In the genomic region with DNA sequence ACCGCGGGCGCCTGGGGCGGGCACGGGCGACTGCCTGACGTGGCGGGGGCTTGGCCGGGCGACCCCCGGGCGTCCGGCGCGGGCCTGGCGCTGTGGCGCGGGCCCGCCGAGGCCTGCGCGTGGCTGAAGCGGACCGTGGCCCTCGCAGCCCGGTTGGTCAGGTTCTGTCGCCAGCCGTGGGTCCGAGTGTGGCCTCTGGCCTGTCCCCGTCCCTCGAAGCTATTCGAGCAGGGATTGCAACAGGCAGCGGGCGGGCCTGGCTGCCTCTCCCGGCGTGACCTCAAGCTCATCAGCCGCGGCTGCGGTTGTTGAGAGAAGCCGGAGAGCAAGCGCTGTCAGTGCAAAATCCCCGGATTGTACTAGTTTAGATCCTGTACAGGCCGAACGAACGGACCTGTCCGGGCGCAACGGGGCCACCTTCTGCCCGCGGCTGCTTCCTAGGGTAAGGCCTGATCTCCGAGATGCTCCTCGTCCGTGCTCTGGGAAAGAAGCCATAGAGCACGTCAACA, we compare ENCODE assay signal across 8 mouse cellular contexts. TPM values are rescaled to one million over a fixed set of nuclear protein-coding genes. Genes with fewer than 3 reads are reported as not detected.
DNase-seq lines count a peak whose midpoint lies in the region; ATAC-seq lines count a peak whose summit lies in the region.

No protein-coding gene starts in this region.

- H3K9me3 ChIP-seq in intestine, embryonic 16.5 days (ENCODE audit: control insufficient read depth, low read length), result no peaks in the 10 kb centered on the region
- H3K9me3 ChIP-seq in limb, embryonic 11.5 days (ENCODE audit: control insufficient read depth, low read length), result no peaks in the 10 kb centered on the region
- H3K9me3 ChIP-seq in midbrain, embryonic 12.5 days, result no peaks in the 10 kb centered on the region
- no peaks in the 10 kb centered on the region for H3K9me3 ChIP-seq in stomach, embryonic 15.5 days

- H3K27me3 ChIP-seq in intestine, embryonic 16.5 days (replicated peaks; ENCODE audit: control insufficient read depth, insufficient read depth, low read length), result no peaks in the 10 kb centered on the region
- H3K27me3 ChIP-seq in limb, embryonic 11.5 days (ENCODE audit: control insufficient read depth, insufficient read depth, low read length), result no peaks in the 10 kb centered on the region
- peaks cover 19% of the 10 kb centered on the region for H3K27me3 ChIP-seq in midbrain, embryonic 12.5 days
- no peaks in the 10 kb centered on the region for H3K27me3 ChIP-seq in stomach, embryonic 15.5 days (replicated peaks)

- H3K4me3 ChIP-seq in intestine, embryonic 16.5 days (ENCODE audit: low read length), result peak overlapping the region; percentile 73
- peak overlapping the region; percentile 47 for H3K4me3 ChIP-seq in limb, embryonic 11.5 days (ENCODE audit: low read depth, low read length)
- H3K4me3 ChIP-seq in midbrain, embryonic 12.5 days, result peak overlapping the region; percentile 59
- peak overlapping the region; percentile 64 for H3K4me3 ChIP-seq in stomach, embryonic 15.5 days (replicated peaks)

- peak overlapping the region; percentile 93 for H3K9ac ChIP-seq in intestine, embryonic 16.5 days (ENCODE audit: low read depth, low read length)
- peak overlapping the region; percentile 92 for H3K9ac ChIP-seq in limb, embryonic 11.5 days (ENCODE audit: low read length)
- H3K9ac ChIP-seq in midbrain, embryonic 12.5 days (replicated peaks), result peak overlapping the region; percentile 72
- peak overlapping the region; percentile 76 for H3K9ac ChIP-seq in stomach, embryonic 15.5 days

- H3K4me1 ChIP-seq in intestine, embryonic 16.5 days (ENCODE audit: control insufficient read depth, insufficient read depth, low read length), result peaks cover 24% of the 10 kb centered on the region
- H3K4me1 ChIP-seq in limb, embryonic 11.5 days (ENCODE audit: control insufficient read depth, insufficient read depth, low read length), result peaks cover 12% of the 10 kb centered on the region
- H3K4me1 ChIP-seq in midbrain, embryonic 12.5 days, result peaks cover 29% of the 10 kb centered on the region
- H3K4me1 ChIP-seq in stomach, embryonic 15.5 days, result peaks cover 28% of the 10 kb centered on the region

- DNase-seq in 3134 (ENCODE audit: extremely low read depth, insufficient read length, low spot score) (peak; percentile 79), adipocyte (ENCODE audit: low spot score) (peak; percentile 70)
- peak; percentile 73 for DNase-seq in embryo, embryonic 11 days
- DNase-seq in heart, adult 11 months, result peak; percentile 94
- peak; percentile 63 for DNase-seq in limb, embryonic 11.5 days (ENCODE audit: low spot score)

- H3K36me3 ChIP-seq in intestine, embryonic 16.5 days (ENCODE audit: control insufficient read depth, insufficient read depth, low read length), result no peaks in the 10 kb centered on the region
- no peaks in the 10 kb centered on the region for H3K36me3 ChIP-seq in limb, embryonic 11.5 days (ENCODE audit: control insufficient read depth, insufficient read depth, low read length)
- peaks cover 8% of the 10 kb centered on the region for H3K36me3 ChIP-seq in midbrain, embryonic 12.5 days
- no peaks in the 10 kb centered on the region for H3K36me3 ChIP-seq in stomach, embryonic 15.5 days

- under 1% methylated on average over 53 of the region's 54 CpGs for WGBS in intestine, embryonic 16.5 days
- 2% methylated on average over 53 of the region's 54 CpGs for WGBS in limb, embryonic 11.5 days
- WGBS in midbrain, embryonic 12.5 days, result 3% methylated on average over 41 of the region's 54 CpGs
- 1% methylated on average over 49 of the region's 54 CpGs for WGBS in stomach, embryonic 15.5 days

- ATAC-seq in intestine, embryonic 16.5 days, result peak; percentile 32
- peak; percentile 69 for ATAC-seq in limb, embryonic 11.5 days (ENCODE audit: insufficient number of reproducible peaks, low FRiP score, low TSS enrichment, low read depth)
- ATAC-seq in midbrain, embryonic 12.5 days (ENCODE audit: low FRiP score, low read depth), result 0 out of 2 replicates have a peak, but pooled peaks have one; percentile 1
- peak; percentile 25 for ATAC-seq in stomach, embryonic 15.5 days (ENCODE audit: insufficient read depth, low FRiP score, low read depth)

- peak overlapping the region; percentile 94 for H3K4me2 ChIP-seq in intestine, embryonic 16.5 days (ENCODE audit: low read depth, low read length)
- H3K4me2 ChIP-seq in limb, embryonic 11.5 days (ENCODE audit: low read depth, severe bottlenecking), result peak overlapping the region; percentile 93
- H3K4me2 ChIP-seq in midbrain, embryonic 12.5 days (replicated peaks), result peak overlapping the region; percentile 72
- peak overlapping the region; percentile 93 for H3K4me2 ChIP-seq in stomach, embryonic 15.5 days

- H3K27ac ChIP-seq in intestine, embryonic 16.5 days (ENCODE audit: low read length), result peak overlapping the region; percentile 91
- H3K27ac ChIP-seq in limb, embryonic 11.5 days (replicated peaks; ENCODE audit: low read depth, low read length), result peak overlapping the region; percentile 52; the same call in 1 of the 2 replicates
- H3K27ac ChIP-seq in midbrain, embryonic 12.5 days (replicated peaks), result peak overlapping the region; percentile 60
- H3K27ac ChIP-seq in stomach, embryonic 15.5 days, result peak overlapping the region; percentile 64

RNA-seq across cellular contexts. Expression of gene Klhl22, which starts 0.4 kb away (rescaled TPM):
- polyA plus RNA-seq in intestine, embryonic 16.5 days (2015; fragmentation: Nextera tagmentation; extraction: Ambion mirVana), result 56.5 and 59.2 TPM in 2 replicates
- 68.2 and 68.7 TPM in 2 replicates for polyA plus RNA-seq in limb, embryonic 11.5 days (2014; fragmentation: Nextera tagmentation; extraction: Ambion mirVana)
- 52.8 and 57.9 TPM in 2 replicates for polyA plus RNA-seq in midbrain, embryonic 12.5 days (2016; fragmentation: Nextera tagmentation; extraction: Ambion mirVana)
- polyA plus RNA-seq in stomach, embryonic 15.5 days (2015; fragmentation: Nextera tagmentation; extraction: Ambion mirVana), result 57.4 and 57.6 TPM in 2 replicates

RNA-seq across cellular contexts. Expression of gene Med15, which starts 27.2 kb away (rescaled TPM):
- 43.9 and 47.9 TPM in 2 replicates for polyA plus RNA-seq in intestine, embryonic 16.5 days (2015; fragmentation: Nextera tagmentation; extraction: Ambion mirVana)
- polyA plus RNA-seq in limb, embryonic 11.5 days (2014; fragmentation: Nextera tagmentation; extraction: Ambion mirVana), result 42.2 and 45.5 TPM in 2 replicates
- 47.4 and 48.0 TPM in 2 replicates for polyA plus RNA-seq in midbrain, embryonic 12.5 days (2016; fragmentation: Nextera tagmentation; extraction: Ambion mirVana)
- 38.3 and 42.6 TPM in 2 replicates for polyA plus RNA-seq in stomach, embryonic 15.5 days (2015; fragmentation: Nextera tagmentation; extraction: Ambion mirVana)

RNA-seq across cellular contexts. Expression of gene Scarf2, which starts 37.2 kb away (rescaled TPM):
- polyA plus RNA-seq in intestine, embryonic 16.5 days (2015; fragmentation: Nextera tagmentation; extraction: Ambion mirVana), result 4.4 and 5.7 TPM in 2 replicates
- polyA plus RNA-seq in limb, embryonic 11.5 days (2014; fragmentation: Nextera tagmentation; extraction: Ambion mirVana), result 23.4 and 26.4 TPM in 2 replicates
- 10.1 and 12.1 TPM in 2 replicates for polyA plus RNA-seq in midbrain, embryonic 12.5 days (2016; fragmentation: Nextera tagmentation; extraction: Ambion mirVana)
- polyA plus RNA-seq in stomach, embryonic 15.5 days (2015; fragmentation: Nextera tagmentation; extraction: Ambion mirVana), result 15.8 and 18.5 TPM in 2 replicates

Comparison
In these comparisons a context has a peak if more than half of its experiments do, and no peak if none do; other contexts are left out.
1. Peak in every context shown above with its lines: DNase-seq, ATAC-seq, H3K4me3 ChIP-seq and H3K27ac ChIP-seq.
2. ATAC-seq: peak in every context shown above with its lines; median percentile 69 in limb, embryonic 11.5 days; 32 in intestine, embryonic 16.5 days; 25 in stomach, embryonic 15.5 days; 1 in midbrain, embryonic 12.5 days.